Mouse (Mus musculus): Measurements from ENCODE around the gene Olfr190.

- no peak for TF ChIP-seq GATA1 (IDR thresholded peaks at IDR 0.05; ENCODE audit: borderline replicate concordance, low read length)
- TF ChIP-seq FLI1 (IDR thresholded peaks at IDR 0.05; ENCODE audit: low read length): no peak
Observed at GRCm38 (mm10) chr16:59039710-59040109, 38.1 kb downstream of the Olfr190 start, which contains the start of gene Olfr187.
